In the genomic region with DNA sequence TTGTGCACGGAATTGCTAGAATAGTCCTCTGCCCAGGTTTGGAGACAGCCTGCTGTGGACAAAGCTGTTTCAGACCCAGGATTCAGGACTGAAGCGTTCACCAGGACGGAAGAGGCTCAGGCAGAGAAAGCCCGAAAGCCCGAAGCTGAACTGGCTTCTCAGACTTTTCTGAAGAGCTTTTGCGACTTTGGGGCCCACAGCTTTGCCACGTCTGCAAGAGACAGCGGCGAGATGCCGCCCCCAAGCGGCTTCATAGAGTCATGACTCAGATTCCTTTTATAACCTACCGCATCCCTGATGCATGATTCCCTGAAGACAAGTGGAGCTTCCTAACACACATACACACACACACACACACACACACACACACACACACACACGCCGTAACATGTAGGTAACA, we compare ENCODE assay signal across 7 mouse cellular contexts. TPM values are rescaled to one million over a fixed set of nuclear protein-coding genes. Genes with fewer than 3 reads are reported as not detected.
DNase-seq lines count a peak whose midpoint lies in the region; ATAC-seq and TF ChIP-seq lines count a peak whose summit lies in the region.

No protein-coding gene starts in this region.

- 0 out of 2 replicates have a peak, but pooled peaks cover 6% of the 10 kb centered on the region for H3K4me1 ChIP-seq in forebrain, embryonic 15.5 days

- no peak for DNase-seq in Patski (ENCODE audit: low read depth, low spot score)
- peak; percentile 63 to 71 for DNase-seq in heart, postnatal 36 days
- DNase-seq in layer of hippocampus, postnatal 14 days (ENCODE audit: low spot score in 2 of 2), result peak; percentile 64 to 75
- peak; percentile 75 to 78 for DNase-seq in lung, postnatal 4 days
- peak; percentile 81 for DNase-seq in right cerebral cortex, postnatal 4 days

- POLR2A ChIA-PET in Patski (lab: Charles Lee), result interaction anchor here (0.7 to 1.5 kb wide), 4 partner anchors 27 to 49 kb away, joined by 3 to 4 read pairs (median 4); no protein-coding TSS in a partner anchor

- in situ Hi-C loops in Patski (cut with MboI; ENCODE audit: low pct_unique_long_range_greater_than_20kb), result loop anchor here (5.0 to 10.0 kb wide), 3 partner anchors 162 to 312 kb away; no protein-coding TSS in a partner anchor

- CTCF ChIA-PET in Patski (lab: Charles Lee), result interaction anchor here (0.6 to 9.7 kb wide), 30 partner anchors 13 to 808 kb away, joined by 3 to 215 read pairs (median 4); a partner anchor contains a TSS

- peak; percentile 51 for ATAC-seq in Patski
- peak; percentile 45; the same call in 1 of the 2 replicates for ATAC-seq in cerebellum, adult (ENCODE audit: insufficient number of reproducible peaks, low FRiP score, low TSS enrichment)
- peak; percentile 63 for ATAC-seq in forebrain, embryonic 15.5 days (replicated peaks)

- H3K4me2 ChIP-seq in forebrain, embryonic 15.5 days (replicated peaks), result no peak overlapping the region

- H3K27ac ChIP-seq in forebrain, embryonic 15.5 days (replicated peaks), result no peak overlapping the region

- no peaks in the 10 kb centered on the region for H3K9me3 ChIP-seq in forebrain, embryonic 15.5 days

- WGBS in forebrain, embryonic 15.5 days, result 19% methylated on average over 14 of the region's 14 CpGs

- H3K36me3 ChIP-seq in forebrain, embryonic 15.5 days, result no peaks in the 10 kb centered on the region

- intact Hi-C loops in heart, postnatal 36 days (cut with DNase I), result loop anchor here (1.0 to 2.0 kb wide), 2 partner anchors 54 to 286 kb away; no protein-coding TSS in a partner anchor

- peak; percentile 97 for TF ChIP-seq CTCF in Patski (IDR thresholded peaks at IDR 0.05)

- no peak overlapping the region for H3K9ac ChIP-seq in forebrain, embryonic 15.5 days (replicated peaks)

- no peak overlapping the region for H3K4me3 ChIP-seq in forebrain, embryonic 15.5 days

- peaks cover 10% of the 10 kb centered on the region for H3K27me3 ChIP-seq in Patski
- no peaks in the 10 kb centered on the region for H3K27me3 ChIP-seq in forebrain, embryonic 15.5 days

RNA-seq across cellular contexts. Expression of a gene that starts 21.0 kb away (rescaled TPM):
- polyA plus RNA-seq in Patski (2021), result 1.2 TPM
- polyA plus RNA-seq in forebrain, embryonic 15.5 days (2015; fragmentation: Nextera tagmentation; extraction: Ambion mirVana), result 0.20 TPM in 1 of 2 replicates, not detected in the other
- under 1 TPM in 1 of 2 experiments, not detected in 1; 0.30 TPM for total RNA-seq in heart, postnatal 36 days (2021)
- total RNA-seq in layer of hippocampus, postnatal 14 days (2021), result under 1 TPM in 1 of 2 experiments, not detected in 1; 0.37 TPM

RNA-seq across cellular contexts. Expression of a gene that starts 21.1 kb away (rescaled TPM):
- 987 TPM for polyA plus RNA-seq in Patski (2021)
- 51.5 and 56.2 TPM in 2 replicates for polyA plus RNA-seq in forebrain, embryonic 15.5 days (2015; fragmentation: Nextera tagmentation; extraction: Ambion mirVana)
- total RNA-seq in heart, postnatal 36 days (2021), result 100 to 1,000 TPM; 140 to 143 TPM
- total RNA-seq in layer of hippocampus, postnatal 14 days (2021), result 10 to 100 TPM; 42.6 to 44.8 TPM

RNA-seq across cellular contexts. Expression of a gene that starts 24.9 kb away (rescaled TPM):
- polyA plus RNA-seq in Patski (2021), result not detected
- polyA plus RNA-seq in forebrain, embryonic 15.5 days (2015; fragmentation: Nextera tagmentation; extraction: Ambion mirVana), result 0.36 and 0.43 TPM in 2 replicates
- total RNA-seq in heart, postnatal 36 days (2021), result not detected
- total RNA-seq in layer of hippocampus, postnatal 14 days (2021), result 1 to 10 TPM; 1.5 to 1.9 TPM

RNA-seq across cellular contexts. Expression of a gene that starts 55.7 kb away (rescaled TPM):
- polyA plus RNA-seq in Patski (2021), result 64.6 TPM
- polyA plus RNA-seq in forebrain, embryonic 15.5 days (2015; fragmentation: Nextera tagmentation; extraction: Ambion mirVana), result 84.6 and 86.7 TPM in 2 replicates
- 10 to 100 TPM; 17.0 to 18.4 TPM for total RNA-seq in heart, postnatal 36 days (2021)
- total RNA-seq in layer of hippocampus, postnatal 14 days (2021), result 10 to 100 TPM; 39.7 to 41.5 TPM
